Mouse (Mus musculus): Measurements from ENCODE around the gene Gm281.
"Not testable (repeated sequence)": the region's sequence is repeated elsewhere in the genome, so short reads cannot be mapped to it uniquely, and the experiment has no call there.

The Gm281 gene

GRCm38 (mm10) chr14:13914387-13915082 lies at the start of gene Gm281:
Gene Gm281 (minus strand): TSS chr14:13914478.
- DNase-seq = no peak

GRCm38 (mm10) chr14:13963527-13963926 lies 49.2 kb upstream of the Gm281 start:
- DNase-seq = no peak

GRCm38 (mm10) chr14:13962476-13962875 lies 48.2 kb upstream of the Gm281 start:
- DNase-seq = no peak

- peak; percentile 42 for DNase-seq
Measured at GRCm38 (mm10) chr14:13961401-13962112, 47.3 kb upstream of the Gm281 start, which contains the start of the genes Atxn7 and Thoc7. Gene Atxn7 (plus strand): TSS chr14:13961440. Gene Thoc7 (minus strand): TSS chr14:13961852.

GRCm38 (mm10) chr14:13960482-13961325 lies 46.4 kb upstream of the Gm281 start:
- peak; percentile 55 for DNase-seq

GRCm38 (mm10) chr14:13960079-13960478 lies 45.8 kb upstream of the Gm281 start:
- no peak for DNase-seq

GRCm38 (mm10) chr14:13952151-13952550 lies 37.9 kb upstream of the Gm281 start:
- DNase-seq = not testable (repeated sequence)

GRCm38 (mm10) chr14:13950401-13950800 lies 36.1 kb upstream of the Gm281 start:
- DNase-seq = no peak

- no peak for DNase-seq
Measured at GRCm38 (mm10) chr14:13948345-13948744, 34.1 kb upstream of the Gm281 start.

GRCm38 (mm10) chr14:13944686-13945085 lies 30.4 kb upstream of the Gm281 start:
- DNase-seq = no peak

- DNase-seq = no peak
Measured at GRCm38 (mm10) chr14:13934052-13934371, 19.7 kb upstream of the Gm281 start.

- DNase-seq = no peak
Measured at GRCm38 (mm10) chr14:13933290-13934051, 19.2 kb upstream of the Gm281 start.

GRCm38 (mm10) chr14:13917630-13918029 lies 3.4 kb upstream of the Gm281 start:
- DNase-seq = peak; percentile 54

- DNase-seq = no peak
Measured at GRCm38 (mm10) chr14:13917208-13917607, 2.9 kb upstream of the Gm281 start.

GRCm38 (mm10) chr14:13915207-13915606 lies 929 bp upstream of the Gm281 start:
- no peak for DNase-seq

- no peak for DNase-seq
Measured at GRCm38 (mm10) chr14:13910148-13910547, 4.1 kb downstream of the Gm281 start.

- no peak for DNase-seq
Measured at GRCm38 (mm10) chr14:13907145-13907544, 7.1 kb downstream of the Gm281 start.

GRCm38 (mm10) chr14:13906461-13906860 lies 7.8 kb downstream of the Gm281 start:
- DNase-seq = no peak

- DNase-seq = peak; percentile 67
Measured at GRCm38 (mm10) chr14:13901611-13902067, 12.6 kb downstream of the Gm281 start.

- no peak for DNase-seq
Measured at GRCm38 (mm10) chr14:13895198-13895597, 19.1 kb downstream of the Gm281 start.

GRCm38 (mm10) chr14:13893748-13894147 lies 20.5 kb downstream of the Gm281 start:
- no peak for DNase-seq

- no peak for DNase-seq
Measured at GRCm38 (mm10) chr14:13861416-13861815, 52.9 kb downstream of the Gm281 start.

Measured in right cerebral cortex, adult 18-20 months (tissue).